Mouse (Mus musculus) lung, postnatal 4 days (tissue): Measurements from ENCODE around the gene Sema6b.
"Not testable (repeated sequence)": the region's sequence is repeated elsewhere in the genome, so short reads cannot be mapped to it uniquely, and the experiment has no call there.

Experiments used
- DNase-seq, 2 experiments: peaks; one replicate each; pipeline ENCODE4 v3.0.0; 2021

Sema6b gene

DNA sequence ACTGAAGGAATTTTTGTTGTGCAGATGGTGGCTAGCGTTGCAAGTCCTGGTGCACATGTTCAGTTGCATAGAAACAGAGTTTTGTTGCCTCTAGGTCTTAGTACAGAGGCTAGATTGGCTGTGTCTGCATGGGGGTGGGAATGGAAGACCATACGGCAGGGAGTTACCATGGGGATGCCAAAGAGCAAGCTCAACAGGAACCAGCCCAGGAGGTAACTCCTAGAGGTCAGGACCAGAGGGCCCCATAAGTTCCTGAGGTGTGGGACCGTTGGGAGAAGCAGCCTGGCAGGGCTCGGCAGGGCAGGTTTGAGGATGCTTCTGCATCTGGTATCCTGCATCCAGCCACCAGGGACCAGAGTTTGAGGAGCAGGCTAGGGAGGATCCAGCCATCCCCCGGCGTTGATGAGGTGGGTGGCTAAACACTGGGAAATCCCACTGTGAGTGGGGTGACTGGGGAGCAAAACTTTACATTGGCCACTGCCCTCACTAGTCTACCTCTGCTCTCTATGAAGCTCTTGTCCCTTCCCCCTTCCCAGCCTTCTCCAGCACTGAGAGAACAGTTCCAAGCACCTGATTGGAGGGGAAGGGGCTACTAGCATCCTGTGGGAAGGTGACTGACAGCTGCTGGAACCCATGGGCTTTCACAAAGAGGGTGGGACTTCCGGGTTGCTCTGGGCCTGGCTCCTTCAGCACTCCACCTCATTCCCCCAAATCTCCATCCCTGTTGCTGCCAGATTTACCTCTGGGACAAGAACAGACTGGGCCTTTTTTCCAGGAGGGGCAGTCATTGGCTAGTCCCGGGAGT is 59.2 kb downstream of the Sema6b start:
- DNase-seq: peak; percentile 34 to 58

DNA sequence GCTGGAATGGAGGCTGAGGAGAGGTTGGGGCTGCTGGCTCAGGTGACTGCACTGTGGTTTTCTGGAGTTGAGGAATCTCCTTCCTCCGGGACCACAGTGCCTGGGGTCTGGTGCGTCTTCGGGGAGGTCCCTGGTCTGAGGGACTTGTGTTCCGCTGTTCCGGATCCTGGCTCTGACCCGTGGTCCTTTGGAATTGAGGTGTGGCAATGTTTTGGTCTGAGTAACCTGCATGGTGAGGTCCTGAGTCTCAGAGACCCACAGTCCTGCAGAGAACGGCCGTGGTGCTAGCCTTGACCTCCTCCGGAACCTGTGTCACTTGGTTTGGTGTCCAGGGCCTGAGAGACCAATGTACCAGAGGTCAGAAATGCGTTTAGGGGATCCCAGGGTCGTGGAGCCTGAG is 60.2 kb downstream of the Sema6b start:
- peak in 1 of 2 experiments; percentile 15 for DNase-seq

DNA sequence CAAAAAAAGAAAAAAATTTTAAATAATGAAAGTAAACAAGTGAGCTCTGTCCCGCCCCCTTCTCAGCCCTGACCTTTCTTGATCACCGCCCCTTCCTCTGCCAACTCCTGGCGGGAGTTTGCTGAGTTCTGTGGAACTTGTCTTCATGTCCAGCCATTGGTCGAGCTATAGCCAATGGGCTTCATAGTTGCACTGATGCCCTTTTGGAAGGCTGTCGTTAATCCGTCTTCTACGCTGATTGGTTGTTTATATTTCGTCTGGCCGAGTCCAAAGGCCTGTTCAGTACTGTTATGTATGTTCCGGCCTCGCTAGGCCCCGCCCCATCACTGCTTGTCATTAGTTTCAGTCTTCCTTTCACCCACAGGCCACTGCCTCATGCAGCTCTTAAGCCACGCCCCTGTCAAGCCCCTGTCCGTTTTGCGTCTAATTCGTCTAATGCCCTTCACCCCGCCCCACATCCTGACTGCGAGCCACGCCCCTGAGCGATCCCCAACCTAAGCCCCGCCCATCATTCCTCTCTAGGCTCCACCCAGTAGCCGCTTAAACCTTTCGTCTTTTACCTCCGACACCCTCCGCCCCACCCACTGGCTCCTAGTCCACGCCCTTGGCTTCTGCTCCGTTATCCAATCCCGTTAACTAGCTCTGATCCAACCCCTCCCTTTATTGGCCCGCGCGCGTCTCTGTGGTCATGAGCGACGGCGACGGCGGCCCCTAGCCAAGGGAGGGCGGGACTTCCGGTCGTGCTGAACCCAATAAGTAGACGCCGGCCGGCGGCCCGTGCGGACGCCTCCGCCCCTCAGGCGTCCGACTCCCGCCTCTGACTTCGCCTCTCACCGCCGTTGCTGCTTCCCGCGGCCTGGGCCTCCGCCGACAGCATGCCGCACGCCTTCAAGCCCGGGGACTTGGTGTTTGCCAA is 61.0 kb downstream of the Sema6b start, which contains the start of gene Hdgfl2:
Gene Hdgfl2 (plus strand): TSS at position 755 of the 916 bp plus-strand sequence.
- DNase-seq: peak; percentile 100

DNA sequence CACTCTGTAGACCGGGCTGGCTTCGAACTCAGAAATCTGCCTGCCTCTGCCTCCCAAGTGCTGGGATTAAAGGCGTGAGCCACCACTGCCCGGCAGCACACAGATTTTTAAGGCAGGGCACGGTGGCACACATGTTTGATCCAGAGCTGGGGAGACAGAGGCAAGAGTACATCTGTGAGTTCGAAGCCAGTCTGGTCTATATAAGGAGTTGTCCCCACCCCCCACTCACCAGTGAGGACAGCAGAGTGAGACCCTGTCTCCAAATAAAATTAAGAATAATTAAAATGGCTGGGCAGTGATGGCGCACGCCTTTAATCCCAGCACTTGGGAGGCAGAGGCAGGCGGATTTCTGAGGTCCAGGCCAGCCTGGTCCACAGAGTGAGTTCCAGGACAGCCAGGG is 61.8 kb downstream of the Sema6b start:
- not testable (repeated sequence) for DNase-seq

DNA sequence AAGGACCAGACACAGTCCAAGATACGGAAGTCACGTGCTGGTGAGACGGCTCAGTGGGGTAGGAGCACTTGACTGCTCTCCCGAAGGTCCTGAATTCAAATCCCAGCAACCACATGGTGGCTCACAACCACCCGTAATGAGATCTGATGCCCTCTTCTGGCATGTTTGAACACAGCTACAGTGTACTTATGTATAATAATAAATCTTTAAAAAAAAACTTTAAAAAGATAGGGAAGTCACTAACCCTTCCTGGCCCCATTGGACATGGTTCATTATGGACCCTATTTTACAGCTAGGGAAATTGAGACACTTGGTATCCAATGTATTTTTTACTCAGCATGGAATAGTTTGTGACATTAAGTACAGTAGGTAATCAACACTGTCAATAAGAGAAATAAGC is 62.6 kb downstream of the Sema6b start:
- DNase-seq: no peak

DNA sequence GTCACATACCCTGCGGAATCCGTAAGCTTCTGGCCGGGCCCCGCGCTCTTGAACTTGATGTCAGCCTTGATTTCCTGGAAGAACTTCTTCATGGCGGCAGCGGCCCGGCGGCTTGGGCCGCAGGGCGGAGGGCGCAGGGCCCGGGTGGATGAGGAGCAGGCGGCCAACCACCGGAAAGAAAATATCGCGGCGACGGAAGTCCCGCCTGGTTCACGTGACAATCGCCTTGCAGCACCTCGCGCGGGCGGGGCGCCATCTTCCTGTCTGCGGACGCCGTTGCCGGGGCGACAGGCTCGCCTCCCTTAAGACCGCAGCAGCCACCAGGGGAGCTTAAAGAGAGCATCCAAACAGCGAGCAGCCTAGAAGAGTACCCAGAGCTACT is 65.3 kb downstream of the Sema6b start, which contains the start of gene Ubxn6:
Gene Ubxn6 (minus strand): TSS at position 202 of the 382 bp plus-strand sequence.
- DNase-seq: peak; percentile 98 to 99

DNA sequence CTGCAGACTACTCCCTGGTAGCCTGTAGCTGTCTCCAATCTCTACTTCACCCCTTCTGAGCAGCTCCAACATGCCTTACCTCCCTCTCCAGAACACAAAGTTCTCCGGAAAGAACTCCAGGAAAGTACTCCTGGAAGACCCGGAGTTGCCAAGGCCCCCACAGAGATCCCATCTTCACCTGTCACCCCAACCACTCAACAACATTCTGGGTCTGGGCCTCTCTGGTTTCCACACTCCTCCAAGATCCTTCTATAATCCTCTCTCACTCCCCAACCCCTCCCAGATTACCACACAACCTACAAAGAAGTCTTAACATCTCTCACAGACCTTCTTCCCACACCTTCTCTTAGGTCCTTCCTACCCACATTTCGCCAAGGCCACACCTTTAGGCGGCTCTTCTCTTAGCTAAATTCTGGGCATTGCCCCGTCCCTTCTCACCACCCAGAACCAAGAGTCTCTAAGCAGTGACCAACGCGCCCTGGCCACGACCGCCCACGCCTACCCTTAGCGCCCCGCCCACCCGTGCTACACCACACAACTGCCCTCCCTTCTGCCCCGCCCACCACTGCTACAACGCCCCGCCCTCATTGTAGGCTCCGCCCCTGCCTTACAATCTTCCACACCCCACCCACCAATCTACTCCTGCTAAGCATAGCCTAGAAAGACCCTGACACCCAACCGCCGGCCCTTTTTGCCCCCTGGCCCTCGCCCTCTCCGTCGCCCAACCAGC is 65.9 kb downstream of the Sema6b start:
- DNase-seq: peak; percentile 90 to 93
